Mouse (Mus musculus): Measurements from ENCODE around the gene Ica1l.
"Not testable (repeated sequence)": the region's sequence is repeated elsewhere in the genome, so short reads cannot be mapped to it uniquely, and the experiment has no call there.

The Ica1l gene

GRCm38 (mm10) chr1:60042796-60043469 is at the start of gene Ica1l:
TSS of gene Ica1l (minus strand) at chr1:60043184.
- DNase-seq (ENCODE audit: low spot score in 2 of 2): peak; percentile 57 to 61

DNA sequence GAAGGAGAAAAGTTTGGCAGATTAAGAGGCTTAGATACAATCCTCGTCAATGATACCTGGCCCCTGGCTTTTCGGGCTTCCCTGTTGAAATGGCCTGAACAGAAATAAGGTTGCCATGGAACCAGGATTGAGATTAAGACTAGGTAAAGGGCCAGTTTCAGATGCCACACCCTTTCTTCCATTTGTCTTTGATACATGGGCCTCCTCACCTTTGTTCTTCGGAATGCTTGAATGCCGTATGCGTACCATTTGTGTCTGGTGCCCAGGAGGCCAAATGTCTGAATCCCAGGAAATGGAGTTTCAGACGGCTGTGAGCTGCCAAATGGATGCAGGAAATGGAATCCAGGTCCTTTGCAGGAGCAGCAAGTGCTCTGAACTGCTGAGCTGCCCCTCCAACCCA is 33.4 kb upstream of the Ica1l start:
- DNase-seq (ENCODE audit: low spot score in 2 of 2): no peak

GRCm38 (mm10) chr1:60075590-60075989 is 32.6 kb upstream of the Ica1l start:
- peak in 1 of 2 experiments; percentile 19 for DNase-seq (ENCODE audit: low spot score in 2 of 2)

- peak; percentile 51 to 58 for DNase-seq (ENCODE audit: low spot score in 2 of 2)
These were observed 32.0 kb upstream of the Ica1l start for GRCm38 (mm10) chr1:60074935-60075334.

GRCm38 (mm10) chr1:60070725-60071124 is 27.7 kb upstream of the Ica1l start:
- not testable (repeated sequence) for DNase-seq (ENCODE audit: low spot score in 2 of 2)

DNA sequence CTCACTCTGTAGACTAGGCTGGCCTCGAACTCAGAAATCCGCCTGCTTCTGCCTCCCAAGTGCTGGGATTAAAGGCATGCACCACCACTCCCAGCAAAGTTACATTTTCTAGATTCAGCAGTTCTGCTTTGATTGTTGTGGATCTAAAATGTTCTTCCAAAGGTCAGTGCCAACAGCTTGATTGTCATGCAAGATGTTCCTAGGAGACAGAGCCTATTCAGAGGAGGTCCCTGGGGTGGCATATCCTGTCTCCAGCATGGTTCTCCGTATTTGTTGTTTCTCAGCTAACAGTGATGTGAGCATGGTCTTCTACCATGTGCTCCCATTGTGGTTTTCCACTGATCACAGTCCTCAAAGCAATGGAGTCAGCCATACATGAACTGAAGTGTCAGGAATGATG is 13.3 kb upstream of the Ica1l start:
- DNase-seq (ENCODE audit: low spot score in 2 of 2): no peak

- DNase-seq (ENCODE audit: low spot score in 2 of 2): peak in 1 of 2 experiments; percentile 30
These were observed 11.7 kb upstream of the Ica1l start for GRCm38 (mm10) chr1:60054659-60055058.

DNA sequence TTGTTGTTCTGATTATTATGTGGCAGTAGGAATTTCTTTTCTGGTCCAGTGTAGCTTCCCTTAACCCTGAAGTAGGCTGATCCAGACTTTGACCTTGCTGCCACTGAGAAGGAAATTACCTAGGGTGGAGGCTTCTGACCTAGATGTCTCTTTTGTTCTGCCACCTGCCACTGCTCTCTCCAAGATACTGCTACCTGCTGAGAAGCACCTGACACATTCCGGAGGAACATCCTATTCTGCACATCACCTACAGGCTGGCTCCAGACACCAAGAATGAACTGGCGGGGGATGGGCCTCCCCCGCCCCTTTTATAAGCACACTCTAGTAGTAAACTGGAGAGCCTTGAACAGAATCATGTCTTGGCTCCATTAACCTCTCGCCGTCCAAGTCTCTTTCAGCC is 4.5 kb upstream of the Ica1l start:
- DNase-seq (ENCODE audit: low spot score in 2 of 2): not testable (repeated sequence)

DNA sequence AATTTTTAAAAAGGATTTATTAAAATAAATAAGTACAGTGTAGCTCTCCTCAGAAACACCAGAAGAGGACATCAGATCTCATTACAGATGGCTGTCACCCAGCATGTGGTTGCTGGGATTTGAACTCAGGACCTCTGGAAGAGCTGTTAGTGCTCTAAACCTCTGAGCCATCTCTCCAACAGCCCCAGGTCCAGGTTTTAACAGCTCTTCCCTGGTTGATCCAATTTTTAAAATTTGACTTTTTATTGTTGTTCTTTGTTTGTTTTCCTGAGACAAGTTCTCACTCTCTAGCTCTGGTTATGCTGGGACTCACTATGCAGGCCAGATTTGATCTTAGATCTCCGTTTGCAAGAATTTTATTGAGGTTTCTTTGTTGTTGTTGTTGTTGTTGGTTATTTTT is 1.6 kb upstream of the Ica1l start:
- DNase-seq (ENCODE audit: low spot score in 2 of 2): no peak

- DNase-seq (ENCODE audit: low spot score in 2 of 2): peak; percentile 18 to 31
These were observed 587 bp downstream of the Ica1l start for GRCm38 (mm10) chr1:60042398-60042795.

GRCm38 (mm10) chr1:60035044-60035443 is 7.9 kb downstream of the Ica1l start:
- no peak for DNase-seq (ENCODE audit: low spot score in 2 of 2)

- DNase-seq (ENCODE audit: low spot score in 2 of 2): no peak
These were observed 25.9 kb downstream of the Ica1l start for GRCm38 (mm10) chr1:60017031-60017469.

GRCm38 (mm10) chr1:60016136-60016611 is 26.8 kb downstream of the Ica1l start:
- no peak for DNase-seq (ENCODE audit: low spot score in 2 of 2)

DNA sequence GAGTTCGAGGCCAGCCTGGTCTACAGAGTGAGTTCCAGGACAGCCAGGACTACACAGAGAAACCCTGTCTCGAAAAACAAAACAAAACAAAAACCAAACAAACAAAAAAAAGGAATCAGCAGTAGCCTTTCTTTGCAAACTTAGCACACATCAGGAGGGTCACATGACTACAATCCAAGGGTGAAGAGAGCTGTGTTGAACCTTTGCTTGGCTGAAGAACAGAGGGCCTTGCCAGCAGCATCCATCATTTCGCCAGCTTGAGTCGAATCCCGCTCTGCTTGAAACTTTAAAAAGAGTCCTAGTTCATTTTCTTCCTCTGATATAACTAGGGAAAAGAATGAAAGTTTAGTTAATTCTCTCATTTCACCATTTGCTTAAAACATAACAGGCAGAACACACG is 27.5 kb downstream of the Ica1l start:
- DNase-seq (ENCODE audit: low spot score in 2 of 2): no peak

DNA sequence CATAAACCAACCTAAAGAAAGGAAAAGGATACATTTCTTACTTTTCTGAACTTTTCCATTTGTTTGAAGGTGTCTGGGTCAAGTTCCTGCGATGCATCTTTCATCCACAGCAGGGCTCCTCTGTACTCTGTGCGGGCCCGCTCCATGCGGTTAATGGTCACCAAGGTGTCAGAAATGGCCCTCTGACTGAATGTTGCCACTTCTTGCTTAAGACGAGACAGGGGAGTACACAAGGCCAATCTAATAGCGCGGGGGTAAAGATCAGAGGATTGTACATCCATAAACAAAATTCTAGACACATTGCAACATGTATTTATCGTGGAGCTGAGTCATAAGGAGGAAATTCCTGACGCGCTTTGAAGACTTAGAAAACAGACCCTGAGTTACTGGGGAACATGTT is 29.2 kb downstream of the Ica1l start:
- no peak for DNase-seq (ENCODE audit: low spot score in 2 of 2)

- DNase-seq (ENCODE audit: low spot score in 2 of 2): no peak
These were observed 34.2 kb downstream of the Ica1l start for GRCm38 (mm10) chr1:60008743-60009142.

- no peak for DNase-seq (ENCODE audit: low spot score in 2 of 2)
These were observed 35.6 kb downstream of the Ica1l start for GRCm38 (mm10) chr1:60007337-60007736.

DNA sequence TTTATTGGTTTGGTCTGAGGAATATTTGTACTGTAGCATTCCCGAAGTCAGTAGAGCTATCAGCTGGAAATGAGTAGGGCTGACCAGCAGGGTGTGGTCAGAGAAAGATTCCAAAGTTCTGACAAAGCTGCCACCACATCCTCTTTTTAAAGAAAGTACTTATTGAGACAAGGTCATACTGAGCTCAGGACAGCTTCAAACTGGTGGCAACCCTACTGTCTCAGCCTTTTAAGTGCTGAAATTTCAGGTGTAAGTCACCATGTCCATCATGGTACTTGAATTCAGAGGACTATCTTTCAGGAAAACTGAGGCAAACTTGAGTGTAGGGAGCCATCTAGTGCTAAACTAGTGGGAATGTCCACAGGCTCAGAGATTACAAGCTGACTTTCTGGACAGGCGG is 42.7 kb downstream of the Ica1l start:
- no peak for DNase-seq (ENCODE audit: low spot score in 2 of 2)

DNA sequence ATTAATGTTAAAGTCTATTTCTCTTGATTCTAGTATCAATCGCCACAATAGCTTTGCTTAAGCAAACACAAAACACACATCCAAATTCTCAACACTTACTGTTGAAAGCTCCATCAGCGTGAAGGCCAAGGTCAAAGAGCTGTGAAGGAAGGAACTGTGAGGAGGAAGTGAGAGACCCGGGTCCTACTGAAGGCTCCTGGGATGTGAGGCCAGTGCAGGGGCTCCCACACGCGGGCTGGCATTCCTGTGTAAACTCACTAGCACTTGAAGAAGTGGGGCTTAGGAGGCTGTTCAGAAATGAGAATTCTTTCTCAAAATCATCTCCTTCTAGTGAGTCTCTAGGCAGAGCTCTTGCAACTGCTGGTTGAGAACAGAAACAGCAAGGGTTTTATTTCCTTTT is 45.6 kb downstream of the Ica1l start:
- no peak for DNase-seq (ENCODE audit: low spot score in 2 of 2)

GRCm38 (mm10) chr1:59995646-59996045 is 47.3 kb downstream of the Ica1l start:
- no peak for DNase-seq (ENCODE audit: low spot score in 2 of 2)

DNA sequence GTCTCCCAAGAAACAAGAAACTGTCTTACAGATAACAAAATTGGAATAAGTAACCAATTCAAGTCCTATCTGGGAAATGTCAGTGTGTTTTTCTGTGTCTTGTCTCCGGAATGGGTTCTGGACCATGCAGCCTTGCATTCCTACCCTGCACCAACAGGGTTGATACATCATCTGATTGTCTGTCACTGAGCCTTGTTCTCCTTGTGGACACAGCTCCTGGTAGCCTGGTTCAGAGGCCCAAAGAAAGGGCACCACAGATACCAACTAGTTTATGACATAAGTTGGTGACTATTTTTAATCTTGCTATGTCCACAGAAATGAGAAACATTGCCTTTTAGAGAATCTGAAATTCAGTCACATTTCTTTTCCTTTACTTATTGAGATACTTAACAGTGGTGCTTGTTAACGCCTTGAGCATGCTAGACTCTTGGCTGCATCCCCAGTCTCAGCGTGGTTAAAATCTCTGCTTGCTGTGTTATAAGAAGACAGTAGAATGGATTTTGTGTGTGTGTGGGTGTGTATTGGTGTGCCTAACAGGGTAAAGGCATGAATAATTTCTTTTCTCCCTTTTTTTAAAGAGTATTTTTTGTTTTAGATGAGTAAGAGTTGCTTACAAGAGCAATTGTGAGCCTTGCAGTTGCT is 55.5 kb downstream of the Ica1l start:
- no peak for DNase-seq (ENCODE audit: low spot score in 2 of 2)

DNA sequence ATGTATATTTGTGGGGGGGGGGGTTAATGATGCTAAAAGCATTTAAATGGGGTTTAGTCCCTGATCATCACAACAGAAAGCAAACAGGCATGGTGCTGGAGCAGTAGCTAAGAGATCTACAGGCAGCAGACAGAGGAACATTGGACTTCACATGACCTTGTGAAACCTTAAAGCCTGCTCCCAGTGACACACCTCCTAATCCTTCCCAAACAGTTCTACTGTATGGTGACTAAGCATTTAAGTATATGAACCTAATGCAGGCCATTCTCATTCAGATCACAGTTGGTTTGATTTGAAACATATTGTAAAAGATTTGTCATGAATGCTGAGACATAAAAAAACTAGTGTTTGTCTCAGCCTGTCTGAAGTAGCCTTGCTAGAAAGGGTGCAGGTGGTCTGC is 56.4 kb downstream of the Ica1l start:
- no peak for DNase-seq (ENCODE audit: low spot score in 2 of 2)

DNA sequence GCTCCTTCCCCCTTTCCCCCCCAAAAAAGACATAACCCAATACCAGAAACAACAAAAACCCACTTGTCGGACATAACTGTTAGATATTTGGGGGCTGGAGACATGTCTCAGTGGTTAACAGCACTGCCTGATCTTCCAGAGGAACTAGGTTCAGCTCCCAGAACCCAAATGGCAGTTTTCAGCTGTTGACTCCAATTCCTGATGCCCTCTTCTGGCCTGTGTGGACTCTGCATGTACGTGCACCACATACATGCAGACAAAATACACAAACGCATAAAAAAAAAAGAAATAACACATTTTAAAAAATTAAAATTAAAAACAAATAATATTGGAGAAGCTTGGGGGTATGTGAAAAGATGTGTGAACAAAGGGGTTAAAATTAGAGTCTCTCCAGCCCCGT is 75.7 kb downstream of the Ica1l start:
- DNase-seq (ENCODE audit: low spot score in 2 of 2): peak in 1 of 2 experiments; percentile 32
